Mouse (Mus musculus) MEL (cell line): Measurements from ENCODE around the gene Rftn2.

Experiments used
- CTCF ChIP-seq, 3 experiments: IDR thresholded peaks in 2 of 3; conservative IDR thresholded peaks in 1 of 3; 2 replicates each; pipeline ENCODE4 v1.5.1; 2011 to 2012; ENCODE audit warnings: low read length in 3 of 3, low read depth in 2 of 3, mild to moderate bottlenecking in 2 of 3, improper control_type of control experiment in 1 of 3, inconsistent platforms in 1 of 3, mixed read lengths in 1 of 3, moderate library complexity in 1 of 3; ENCODE audit not compliant: control insufficient read depth in 1 of 3, insufficient read depth in 1 of 3, poor library complexity in 1 of 3, severe bottlenecking in 1 of 3
- HCFC1 ChIP-seq: IDR thresholded peaks from 2 replicates; pipeline ENCODE4 v1.6.1; 2012; ENCODE audit warnings: low read depth, mild to moderate bottlenecking, inconsistent platforms, low read length, improper control_type of control experiment, moderate library complexity
- MEF2A ChIP-seq: IDR thresholded peaks from 2 replicates; pipeline ENCODE4 v1.6.1; 2014; ENCODE audit warnings: low read depth, mild to moderate bottlenecking, inconsistent platforms, low read length, improper control_type of control experiment; ENCODE audit not compliant: poor library complexity, insufficient replicate concordance, severe bottlenecking; ENCODE audit errors: extremely low read depth
- MYC ChIP-seq: IDR thresholded peaks from 2 replicates; pipeline ENCODE4 v1.6.1; 2011; ENCODE audit warnings: low read depth, mild to moderate bottlenecking, low read length, improper control_type of control experiment, moderate library complexity
- POLR2A ChIP-seq, 2 experiments: IDR thresholded peaks; 2 replicates each; pipeline ENCODE4 v1.6.1; 2011 to 2012; ENCODE audit warnings: low read length in 2 of 2, mild to moderate bottlenecking in 2 of 2, control low read depth in 1 of 2, improper control_type of control experiment in 1 of 2, low read depth in 1 of 2, moderate library complexity in 1 of 2; ENCODE audit not compliant: control insufficient read depth in 1 of 2, insufficient read depth in 1 of 2, poor library complexity in 1 of 2
- TAL1 ChIP-seq: IDR thresholded peaks from 2 replicates; pipeline ENCODE4 v1.6.1; 2012; ENCODE audit warnings: mild to moderate bottlenecking, inconsistent platforms, low read length, moderate library complexity, mixed read lengths
- TBP ChIP-seq: IDR thresholded peaks from 2 replicates; pipeline ENCODE4 v1.8.0; 2011; ENCODE audit warnings: low read depth, low read length, improper control_type of control experiment
- USF1 ChIP-seq: IDR thresholded peaks from 2 replicates; pipeline ENCODE4 v1.6.1; 2014; ENCODE audit warnings: low read depth, mild to moderate bottlenecking, inconsistent platforms, low read length, improper control_type of control experiment, moderate library complexity
- ZKSCAN1 ChIP-seq: IDR thresholded peaks from 2 replicates; pipeline ENCODE4 v1.6.1; 2012; ENCODE audit warnings: low read depth, mild to moderate bottlenecking, inconsistent platforms, low read length, improper control_type of control experiment, moderate library complexity

GRCm38 (mm10) chr1:55158821-55159220, 67.8 kb downstream of the Rftn2 start:
- TF ChIP-seq CTCF (IDR thresholded peaks at IDR 0.05 in 2 of 3, conservative IDR thresholded peaks at IDR 0.05 in 1 of 3; ENCODE audit: control insufficient read depth in 1 of 3, insufficient read depth in 1 of 3, low read depth in 2 of 3, low read length in 3 of 3, poor library complexity in 1 of 3, severe bottlenecking in 1 of 3) (no peak), POLR2A (IDR thresholded peaks at IDR 0.05; ENCODE audit: control insufficient read depth in 1 of 2, insufficient read depth in 1 of 2, low read depth in 1 of 2, low read length in 2 of 2, poor library complexity in 1 of 2) (no peak), TBP (no peak), MYC (no peak), MEF2A (no peak), TAL1 (no peak), HCFC1 (no peak), ZKSCAN1 (no peak), USF1 (no peak)
